39 mouse cellular contexts compared by ENCODE assay signal in the genomic region with DNA sequence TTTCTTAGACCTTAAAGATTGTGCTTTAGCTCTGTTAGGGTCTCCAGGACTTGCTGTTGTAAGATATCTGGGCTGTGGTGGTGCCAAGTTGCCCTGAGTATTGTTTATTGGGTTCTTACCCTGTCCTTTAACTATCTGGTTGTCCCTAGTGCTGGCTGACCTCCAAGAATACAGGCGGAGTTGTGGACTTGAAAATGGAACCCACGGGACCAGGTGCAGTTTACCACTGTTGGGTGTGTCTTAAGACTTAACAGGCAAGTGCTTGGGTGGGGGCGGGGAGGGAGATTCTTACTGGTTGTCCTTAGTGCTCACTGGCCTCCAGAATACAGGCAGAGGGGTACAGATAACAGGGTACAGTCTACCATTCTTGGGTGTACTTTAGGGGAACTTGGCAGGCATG. TPM values are rescaled to one million over a fixed set of nuclear protein-coding genes. Genes with fewer than 3 reads are reported as not detected.
"Had no signal": no experiment of that assay in that cellular context is flagged by ENCODE, and none has a peak within 500 bp of the region (broad histone marks: within the 10 kb centered on the region; RNA-seq: fewer than 3 reads in every experiment).

No protein-coding gene starts in this region.

- H3K9me3 ChIP-seq: heart, embryonic 12.5 days; hindbrain, embryonic 10.5 days; hindbrain, embryonic 12.5 days; kidney, embryonic 15.5 days; limb, embryonic 10.5 days; limb, embryonic 12.5 days; liver, embryonic 13.5 days; liver, embryonic 15.5 days had no signal

- DNase-seq: gastrocnemius, postnatal 14 days; gastrocnemius, postnatal 36 days; heart, adult 2 months; heart, postnatal 10 days; heart, postnatal 4 days; kidney, adult 11 months; kidney, adult 2 months; kidney, adult 9 months; kidney, postnatal 14 days; kidney, postnatal 36 days; layer of hippocampus, postnatal 36 days; liver; liver, embryonic 13.5 days; liver, postnatal 0 days had no signal

- H3K27ac ChIP-seq: heart, adult 2 months; hindbrain, embryonic 10.5 days; hindbrain, embryonic 12.5 days; hindbrain, embryonic 14.5 days; kidney, embryonic 15.5 days; kidney, postnatal 0 days; layer of hippocampus, adult 2 months; limb, embryonic 10.5 days; limb, embryonic 12.5 days; liver, embryonic 13.5 days; liver, embryonic 15.5 days had no signal

- H3K36me3 ChIP-seq: heart, embryonic 12.5 days; hindbrain, embryonic 10.5 days; hindbrain, embryonic 12.5 days; kidney, embryonic 15.5 days; limb, embryonic 10.5 days; limb, embryonic 12.5 days; liver, embryonic 13.5 days; liver, embryonic 15.5 days had no signal

- H3K4me3 ChIP-seq: heart, adult 2 months; heart, embryonic 12.5 days; hindbrain, embryonic 10.5 days; hindbrain, embryonic 12.5 days; kidney, embryonic 15.5 days; layer of hippocampus, adult 2 months; limb, embryonic 10.5 days; limb, embryonic 12.5 days; liver, embryonic 13.5 days; liver, embryonic 15.5 days had no signal

- H3K27me3 ChIP-seq: heart, embryonic 12.5 days; hindbrain, embryonic 12.5 days; kidney, embryonic 15.5 days; limb, embryonic 12.5 days; liver, embryonic 13.5 days; liver, embryonic 15.5 days had no signal

- H3K9ac ChIP-seq: heart, embryonic 12.5 days; hindbrain, embryonic 12.5 days; hindbrain, embryonic 14.5 days; kidney, embryonic 15.5 days; limb, embryonic 12.5 days; liver, embryonic 13.5 days; liver, embryonic 15.5 days; liver, postnatal 0 days had no signal

- H3K4me1 ChIP-seq: heart, embryonic 12.5 days; hindbrain, embryonic 10.5 days; hindbrain, embryonic 12.5 days; kidney, embryonic 15.5 days; limb, embryonic 10.5 days; limb, embryonic 12.5 days; liver, embryonic 13.5 days; liver, embryonic 15.5 days had no signal

- ATAC-seq: hindbrain, embryonic 16.5 days; inflammation-experienced regulatory T-cells, adult 6 months; liver, postnatal 0 days had no signal

- H3K4me2 ChIP-seq: heart, embryonic 12.5 days; hindbrain, embryonic 12.5 days; hindbrain, embryonic 14.5 days; kidney, embryonic 15.5 days; limb, embryonic 12.5 days; liver, embryonic 11.5 days; liver, embryonic 13.5 days; liver, embryonic 15.5 days had no signal

RNA-seq across cellular contexts. Expression of a gene that starts 17.2 kb away (rescaled TPM):
- total RNA-seq: gastrocnemius, adult 18-20 months; gastrocnemius, adult 8-10 months; gastrocnemius, postnatal 14 days; gastrocnemius, postnatal 36 days; granulocyte monocyte progenitor cell, adult 5-6 weeks; heart, adult 2 months; heart, postnatal 10 days; heart, postnatal 25 days; heart, postnatal 4 days; layer of hippocampus, adult 2 months; layer of hippocampus, postnatal 10 days; layer of hippocampus, postnatal 36 days; left cerebral cortex, adult 18-20 months; left cerebral cortex, postnatal 14 days; left cerebral cortex, postnatal 36 days had no signal
- polyA plus RNA-seq: frontal cortex, adult 2 months; heart, adult 2 months; heart, embryonic 12.5 days; heart, embryonic 14.5 days; heart, embryonic 16.5 days; hindbrain, embryonic 10.5 days; hindbrain, embryonic 12.5 days; hindbrain, embryonic 14.5 days; hindbrain, embryonic 16.5 days; inflammation-experienced regulatory T-cells, adult 6 months; kidney, adult 2 months; kidney, embryonic 15.5 days; kidney, postnatal 0 days; limb, embryonic 10.5 days; limb, embryonic 12.5 days; limb, embryonic 14.5 days; liver, embryonic 11.5 days; liver, embryonic 13.5 days; liver, embryonic 15.5 days; liver, postnatal 0 days had no signal
